Mouse (Mus musculus): Measurements from ENCODE around the gene Eva1b.
A peak's percentile ranks its signal among the peaks of the same experiment; 100 is the strongest.

Eva1b gene

DNA sequence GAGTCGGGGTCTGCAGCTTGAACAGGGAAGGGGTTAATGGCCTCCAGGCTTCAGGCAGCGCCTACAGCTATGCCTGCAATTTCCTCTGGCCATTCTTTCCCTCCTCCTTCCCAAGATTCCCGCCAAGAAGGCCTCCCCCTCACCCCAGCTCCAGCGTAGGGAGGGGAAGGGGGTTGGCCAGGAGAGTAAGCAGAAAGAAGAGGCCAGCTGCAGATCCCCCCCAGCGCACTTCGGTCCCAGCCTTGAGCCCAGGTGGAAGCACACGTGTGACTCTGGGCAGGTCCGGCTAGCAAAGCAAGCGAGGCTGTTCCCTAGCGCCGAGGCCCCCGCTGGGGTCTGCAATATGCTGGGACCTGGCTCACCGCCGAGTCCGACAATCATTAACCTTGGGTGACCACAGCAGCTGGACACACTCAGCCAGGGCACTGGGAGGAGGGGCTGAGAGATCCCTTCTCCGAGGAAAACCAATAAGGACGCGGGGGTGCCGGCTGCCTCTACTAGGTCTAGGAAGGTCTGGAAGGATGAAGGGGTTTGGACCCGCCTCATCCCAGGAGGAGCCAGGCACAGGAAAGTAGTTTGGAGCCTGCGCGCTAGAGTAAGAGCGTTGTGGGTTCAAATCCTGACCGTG, at the start of gene Eva1b:
Gene Eva1b, plus strand, starts transcription at position 212 of the 628 bp plus-strand sequence.
- DNase-seq (ENCODE audit: low spot score in 2 of 2): peak; percentile 29 to 56

DNA sequence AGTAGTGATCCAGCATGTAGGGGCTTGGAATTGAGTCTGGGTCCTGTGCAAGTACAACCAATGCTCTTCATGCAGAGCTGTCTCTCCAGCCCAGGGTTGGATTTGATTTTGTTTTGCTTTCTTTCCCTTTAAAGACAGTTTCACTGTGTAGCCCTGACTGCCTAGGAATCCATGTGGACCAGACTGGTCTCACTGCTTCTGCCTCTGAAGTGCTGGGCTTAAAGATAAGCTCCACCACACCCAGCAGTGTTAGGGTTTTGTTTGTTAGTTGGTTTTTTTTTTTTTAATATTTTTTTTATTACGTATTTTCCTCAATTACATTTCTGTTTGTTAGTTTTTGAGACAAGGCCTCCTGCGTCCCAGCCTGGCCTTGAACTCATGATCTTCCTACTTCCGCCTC, 48.2 kb upstream of the Eva1b start:
- no peak for DNase-seq (ENCODE audit: low spot score in 2 of 2)

DNA sequence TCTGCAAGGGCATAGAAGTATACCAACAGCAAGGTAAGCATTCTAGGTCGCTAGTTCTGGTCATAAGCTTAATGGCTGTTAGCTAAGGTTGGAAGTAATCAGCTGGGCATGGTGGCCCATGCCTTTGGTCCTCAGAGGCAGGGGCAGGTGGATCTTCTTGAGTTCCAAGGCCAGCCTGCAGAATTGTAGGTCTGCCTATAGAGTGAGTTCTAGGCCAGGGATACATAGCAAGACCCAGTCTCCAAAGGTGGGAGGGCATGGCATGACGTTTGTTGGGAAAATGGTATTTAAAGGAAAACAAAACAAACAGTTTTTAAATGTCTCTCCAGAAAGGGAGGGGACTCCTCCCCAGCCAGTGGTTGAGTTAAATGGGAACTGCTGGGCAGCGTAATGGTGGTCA, 46.8 kb upstream of the Eva1b start:
- DNase-seq (ENCODE audit: low spot score in 2 of 2): no peak

DNA sequence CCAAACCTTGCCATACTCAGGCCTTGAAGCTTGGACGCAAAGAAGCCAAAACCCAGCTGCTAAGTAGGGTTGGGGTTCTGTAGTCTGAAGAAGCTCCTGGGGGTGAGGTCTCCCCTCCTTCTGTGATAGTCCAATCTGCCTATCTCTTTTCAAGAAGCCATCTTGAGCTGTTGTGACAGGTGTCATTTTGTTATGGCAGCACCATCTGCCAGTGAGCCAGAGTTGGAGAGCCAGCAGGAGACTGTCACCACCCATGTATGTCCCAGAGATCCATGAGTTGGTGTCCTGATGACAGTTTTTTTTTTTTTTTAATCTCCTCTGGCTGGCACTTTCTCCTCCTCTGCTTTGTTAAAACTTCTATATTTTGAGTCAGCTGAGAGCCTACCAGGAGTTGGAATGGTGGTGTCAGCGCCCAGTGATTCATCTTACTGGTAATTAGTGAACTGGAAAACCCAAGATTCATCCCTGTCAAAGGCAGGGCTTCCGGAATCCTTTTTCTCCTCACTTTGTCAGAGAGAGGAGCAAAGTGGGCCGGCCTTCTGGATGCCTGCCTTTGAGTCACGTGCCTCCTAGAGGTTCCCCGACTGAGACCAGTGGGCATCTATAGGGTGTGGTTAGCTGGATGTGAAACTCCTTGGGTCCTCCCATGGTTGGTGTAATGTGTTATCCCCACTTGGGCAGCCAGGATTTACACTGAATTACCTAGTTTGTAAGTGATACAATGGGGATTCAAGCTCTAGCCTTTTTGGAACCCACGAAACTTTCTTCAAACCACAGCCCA, 45.3 kb upstream of the Eva1b start:
- peak in 1 of 2 experiments; percentile 39 for DNase-seq (ENCODE audit: low spot score in 2 of 2)

DNA sequence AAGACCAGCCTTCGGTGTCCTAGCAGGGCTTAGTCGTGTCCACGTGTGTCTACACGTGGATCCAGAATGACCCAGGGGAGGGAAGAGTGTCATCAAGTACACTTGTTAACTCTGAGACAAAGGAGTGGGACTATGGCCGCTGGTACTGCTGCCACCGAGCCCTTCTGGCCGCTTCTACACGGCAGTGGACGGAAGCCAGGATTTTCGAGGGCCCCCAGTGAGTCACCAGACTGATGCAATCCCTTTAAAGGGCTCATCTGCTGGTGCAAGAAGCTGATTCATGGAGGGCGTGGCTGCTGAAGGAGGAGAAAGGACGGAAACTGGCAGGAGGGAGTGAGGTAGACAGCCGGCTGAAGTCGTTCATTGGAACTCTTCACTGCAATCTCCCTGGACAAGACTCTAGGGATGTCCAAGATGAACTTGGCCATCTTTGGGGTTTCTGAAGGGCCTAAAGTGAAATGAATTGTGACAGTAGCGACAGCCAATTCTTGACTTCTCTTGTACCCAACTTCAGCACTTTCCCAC, 44.4 kb upstream of the Eva1b start:
- peak; percentile 88 to 93 for DNase-seq (ENCODE audit: low spot score in 2 of 2)

DNA sequence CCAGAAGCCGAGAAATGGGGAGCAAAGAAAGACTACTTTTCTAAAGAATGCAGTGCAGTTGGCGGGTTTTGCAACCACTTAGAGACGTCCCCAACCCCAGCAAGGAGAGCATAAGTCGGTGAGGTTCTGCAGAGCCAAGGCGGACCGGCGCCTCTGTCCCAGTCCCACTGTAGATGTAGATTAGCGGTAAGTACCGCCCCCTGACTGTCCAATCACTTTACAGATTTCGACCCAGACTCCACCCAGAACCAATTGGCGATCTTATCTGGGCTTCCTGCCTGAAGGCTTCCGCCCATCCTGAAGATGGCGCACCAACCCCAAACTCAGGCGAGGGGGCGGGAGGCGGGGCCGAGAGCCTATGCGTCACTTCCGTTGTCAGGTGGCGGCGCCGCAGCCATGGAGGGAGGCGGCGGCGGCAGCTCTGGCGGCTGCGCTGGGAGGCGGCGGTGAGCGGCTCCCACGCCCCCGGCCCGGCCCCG, 43.9 kb upstream of the Eva1b start, which contains the start of gene Stk40:
Gene Stk40, plus strand, starts transcription at position 368 of the 479 bp plus-strand sequence.
- DNase-seq (ENCODE audit: low spot score in 2 of 2): peak; percentile 91 to 95

DNA sequence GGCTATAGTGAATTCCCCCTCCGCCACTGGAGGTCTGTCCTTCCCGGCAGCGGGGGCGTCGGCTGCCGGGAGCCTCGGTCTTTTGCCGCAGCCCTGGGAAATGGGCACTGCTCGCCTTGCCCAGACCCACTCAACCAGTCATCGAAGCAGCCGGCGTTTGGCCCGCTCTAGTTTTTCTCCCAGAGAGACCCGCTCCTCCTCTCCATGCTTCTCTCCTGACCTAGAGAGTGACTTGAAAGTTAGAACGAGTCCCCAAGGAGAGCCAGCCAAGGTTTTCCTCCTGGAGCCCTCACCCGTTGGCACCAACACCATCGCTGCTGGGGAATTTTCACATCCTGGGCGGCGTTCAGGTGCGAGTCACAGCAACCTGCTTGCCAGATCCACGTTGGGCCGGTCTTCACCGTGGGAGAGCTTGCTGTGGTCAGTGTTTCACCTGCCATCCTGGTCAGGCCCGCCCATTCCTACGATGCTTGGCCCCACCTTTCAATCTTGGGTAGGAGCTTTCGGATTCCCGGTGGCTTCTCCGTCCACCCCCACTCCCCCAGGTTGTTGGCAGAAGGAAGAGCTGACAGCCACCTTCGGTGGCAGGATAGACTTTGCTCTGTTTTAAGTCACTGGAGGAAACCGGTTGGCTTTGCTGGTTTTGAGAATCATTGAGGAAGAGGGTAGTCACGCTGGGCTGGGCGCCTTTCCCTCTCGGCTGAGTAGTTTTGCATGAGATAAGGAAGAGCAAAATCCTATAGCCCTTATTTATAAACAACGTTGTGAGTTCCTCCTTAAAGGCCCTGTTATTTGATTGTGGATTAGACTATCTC, 43.1 kb upstream of the Eva1b start:
- DNase-seq (ENCODE audit: low spot score in 2 of 2): peak in 1 of 2 experiments; percentile 44

DNA sequence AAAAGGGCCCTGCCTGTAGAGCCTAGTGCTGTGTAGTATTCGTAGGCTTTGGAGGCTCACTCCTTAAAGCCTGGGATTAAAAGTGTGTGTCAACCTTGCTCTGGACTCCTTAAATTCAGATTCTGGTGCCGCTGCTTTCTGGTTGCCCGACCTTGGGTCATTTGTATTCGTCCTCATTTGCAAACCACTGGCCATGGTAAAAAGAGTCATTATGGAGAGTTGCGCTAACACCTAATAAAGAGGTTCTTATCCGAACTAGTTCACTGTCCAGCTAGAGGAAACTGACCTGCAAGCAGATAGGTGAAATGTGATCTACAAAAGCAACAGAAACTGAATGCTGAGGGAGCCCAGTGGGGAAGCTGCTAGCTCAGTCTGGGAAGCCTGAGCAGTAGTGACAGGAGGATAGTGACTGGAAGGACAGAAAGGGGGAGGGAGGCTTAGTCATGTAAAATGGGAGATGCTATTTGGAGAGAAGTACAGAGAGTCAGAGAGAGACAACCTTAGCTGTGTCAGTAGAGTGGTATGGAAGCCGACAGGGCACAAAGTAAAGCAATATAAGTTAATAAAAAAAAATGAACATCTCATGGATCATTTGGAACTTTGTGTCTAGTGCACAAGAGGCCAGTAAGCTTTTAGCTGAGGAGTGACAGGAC, 42.3 kb upstream of the Eva1b start:
- DNase-seq (ENCODE audit: low spot score in 2 of 2): no peak

DNA sequence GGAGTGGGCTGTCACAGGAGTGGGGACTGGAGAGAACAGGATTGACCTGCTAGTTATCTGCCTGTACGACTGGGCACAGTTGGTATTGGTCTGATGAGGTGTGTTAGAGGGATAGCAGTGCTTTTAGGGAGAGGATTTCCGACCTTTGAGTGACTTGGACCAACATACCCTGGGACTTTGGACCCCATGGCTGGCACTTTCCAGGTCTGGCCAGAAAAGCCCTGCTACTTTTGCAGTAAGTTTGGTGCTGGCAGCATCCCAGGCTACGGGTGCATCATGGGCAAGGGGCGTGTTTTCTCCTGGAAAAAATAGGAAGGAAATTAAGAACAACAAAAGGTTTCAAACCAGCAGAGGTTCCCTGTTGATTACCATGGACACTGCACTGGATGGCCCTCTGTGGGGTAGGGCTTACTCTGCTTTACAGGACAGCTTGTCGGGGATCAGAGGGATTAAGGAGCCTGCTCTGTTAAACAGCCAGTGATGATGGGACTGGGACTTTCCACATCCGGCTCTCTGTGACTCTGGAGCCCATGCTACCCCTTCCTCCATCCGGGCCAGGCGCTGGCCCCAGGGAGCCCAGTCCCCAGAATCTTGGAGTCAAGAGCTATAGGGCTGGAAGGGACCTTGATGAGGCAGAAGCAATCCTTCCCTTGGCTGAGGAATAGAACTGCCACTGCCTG, 39.3 kb upstream of the Eva1b start:
- no peak for DNase-seq (ENCODE audit: low spot score in 2 of 2)

DNA sequence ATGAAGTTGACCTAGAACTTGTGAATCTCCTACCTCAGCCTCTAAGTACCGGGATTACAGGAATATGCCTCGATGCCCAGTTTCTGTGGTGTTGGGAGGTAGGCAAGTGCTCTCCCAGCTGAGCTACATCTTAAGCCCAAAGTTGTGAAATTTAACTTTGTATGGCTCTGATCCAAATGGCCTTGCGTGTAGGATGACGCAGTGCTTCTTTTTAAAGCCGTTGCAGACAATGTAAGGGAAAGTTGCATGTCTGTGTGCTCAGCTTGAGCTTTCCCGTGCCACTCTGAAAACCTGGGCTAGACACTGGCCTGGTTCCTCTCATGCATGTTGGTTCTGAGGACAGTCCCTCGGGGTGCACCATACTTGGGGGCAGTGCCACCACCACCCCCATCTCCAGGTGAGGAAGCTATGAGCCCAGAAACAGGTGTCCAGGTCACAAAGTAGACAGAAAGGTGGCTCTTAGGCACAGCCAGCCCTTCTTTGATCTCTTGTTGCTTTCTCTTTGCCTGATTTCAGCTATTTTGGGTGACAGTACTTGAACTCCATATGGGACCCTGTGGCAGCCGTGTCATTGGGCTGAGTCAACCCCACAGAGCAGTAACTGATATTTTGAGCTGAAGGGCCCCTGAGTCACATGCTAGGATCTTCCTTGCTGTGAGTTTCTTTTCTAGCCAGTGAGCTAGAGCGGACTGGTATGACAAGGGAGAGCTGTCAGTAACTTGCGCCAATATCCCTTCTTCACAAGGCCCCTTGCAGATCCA, 37.8 kb upstream of the Eva1b start:
- no peak for DNase-seq (ENCODE audit: low spot score in 2 of 2)

DNA sequence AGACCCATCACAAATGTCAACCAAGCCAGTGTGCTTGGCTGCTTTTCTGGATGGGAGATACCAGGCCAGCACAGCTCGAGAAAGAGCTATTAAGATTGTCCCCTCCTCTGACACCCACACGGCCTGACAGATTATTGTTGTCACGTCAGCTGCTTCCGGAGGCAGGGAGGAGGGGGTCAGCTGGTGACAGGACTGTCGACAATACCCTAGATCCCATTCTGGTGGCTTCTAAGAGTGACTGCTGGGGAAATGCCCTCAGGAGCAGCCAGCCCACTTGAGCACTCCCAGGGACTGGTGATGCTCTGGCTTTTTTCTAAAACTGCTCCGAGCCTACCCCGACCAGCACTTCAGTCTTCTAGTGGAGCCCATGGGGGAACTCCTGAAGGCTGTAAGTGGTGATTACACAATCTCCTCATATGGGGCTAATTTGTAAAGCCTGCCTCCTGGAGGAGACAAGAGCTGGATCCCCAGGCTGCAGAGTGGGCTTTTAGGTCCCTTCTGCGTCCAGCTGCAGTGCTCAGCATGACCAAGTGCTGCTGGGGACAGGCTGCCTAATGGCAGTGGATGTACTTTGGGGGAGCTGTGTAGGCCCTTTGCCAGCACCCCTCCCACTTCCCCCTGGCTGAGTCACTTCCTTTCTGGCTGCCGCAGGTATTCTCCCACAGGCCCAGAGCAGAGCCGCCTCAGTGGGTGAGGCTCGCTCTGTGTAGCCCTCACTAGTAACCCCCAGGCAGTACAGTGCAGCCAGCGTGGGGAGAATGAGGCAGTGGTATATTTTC, 37.0 kb upstream of the Eva1b start:
- peak; percentile 88 to 89 for DNase-seq (ENCODE audit: low spot score in 2 of 2)

DNA sequence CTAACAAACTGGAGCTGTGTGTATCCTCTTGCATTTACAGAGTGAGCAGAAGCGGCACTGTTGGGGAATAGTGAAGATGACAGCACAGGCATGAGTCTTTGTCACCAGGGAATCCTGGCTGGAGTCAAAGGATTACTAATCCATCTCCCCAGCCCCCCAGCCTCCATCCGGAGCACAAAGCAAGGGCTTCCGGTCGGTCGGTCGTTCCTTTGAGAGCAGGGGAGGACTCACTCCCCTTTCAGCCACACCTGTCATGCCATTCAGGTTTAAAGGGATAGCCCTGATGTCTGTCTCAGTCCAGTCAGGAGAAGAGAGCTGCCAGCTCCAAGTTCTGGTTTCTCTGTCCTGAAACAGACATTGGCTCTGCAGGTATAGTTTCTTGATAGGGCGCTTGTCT, 36.4 kb upstream of the Eva1b start:
- no peak for DNase-seq (ENCODE audit: low spot score in 2 of 2)

DNA sequence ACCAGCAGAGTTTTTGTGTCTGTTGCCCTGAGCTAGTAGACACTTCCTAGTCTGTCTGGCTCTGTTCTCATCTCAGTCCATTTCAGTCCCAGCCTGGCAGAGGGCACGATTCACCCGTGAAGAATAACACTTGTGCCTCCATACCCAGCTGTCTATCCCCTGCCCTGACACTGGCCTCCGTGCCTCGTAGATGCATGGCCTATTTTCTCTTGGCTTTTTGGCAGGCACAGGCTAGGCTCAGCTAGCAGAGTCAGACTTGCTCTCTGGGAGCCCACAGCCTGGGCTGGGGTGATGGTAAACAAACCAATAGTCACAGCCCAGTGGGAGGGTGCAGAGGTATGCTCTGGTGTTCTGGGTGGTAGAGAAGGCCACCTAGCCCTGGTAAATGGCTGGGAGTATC, 34.3 kb upstream of the Eva1b start:
- DNase-seq (ENCODE audit: low spot score in 2 of 2): no peak

DNA sequence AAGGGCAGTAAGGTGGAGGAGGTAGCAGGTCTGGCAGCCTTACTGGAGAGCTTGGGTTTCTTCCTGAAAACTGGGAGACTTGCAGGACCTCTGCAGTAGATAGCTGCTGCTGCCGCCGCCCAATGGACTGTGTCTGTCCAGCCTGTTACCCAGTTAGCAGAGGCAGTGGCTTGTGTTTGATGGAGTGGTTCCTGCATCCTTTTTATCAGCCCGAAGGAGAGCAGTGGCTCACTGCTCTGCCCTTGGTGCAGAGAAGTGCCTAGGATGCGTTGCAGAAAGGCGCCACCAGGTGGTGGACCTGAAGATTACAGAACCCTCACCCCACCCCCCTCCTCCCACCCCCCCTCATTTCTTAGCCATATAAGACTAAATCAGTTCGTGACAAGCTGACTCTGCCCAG, 33.6 kb upstream of the Eva1b start:
- DNase-seq (ENCODE audit: low spot score in 2 of 2): peak in 1 of 2 experiments; percentile 50

DNA sequence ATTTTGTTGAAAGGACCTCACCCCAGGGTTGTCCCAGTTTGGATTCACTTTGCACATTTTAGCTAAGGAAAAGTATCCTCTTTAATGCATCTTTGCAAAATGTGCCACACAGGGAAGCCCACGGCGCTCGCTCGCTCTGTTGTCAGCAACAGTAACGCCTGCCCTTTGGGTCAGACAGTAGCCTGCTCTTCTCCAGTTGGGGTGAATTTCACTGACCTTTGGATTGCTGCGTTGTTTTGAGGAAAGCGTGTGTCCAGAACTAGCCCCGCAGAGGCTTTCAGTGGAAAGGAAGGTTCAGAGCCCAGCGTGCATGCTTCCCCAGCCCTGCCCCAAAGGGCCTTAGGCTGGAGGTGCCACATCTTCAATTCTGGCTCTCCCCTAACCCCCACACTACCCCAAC, 32.1 kb upstream of the Eva1b start:
- DNase-seq (ENCODE audit: low spot score in 2 of 2): no peak

DNA sequence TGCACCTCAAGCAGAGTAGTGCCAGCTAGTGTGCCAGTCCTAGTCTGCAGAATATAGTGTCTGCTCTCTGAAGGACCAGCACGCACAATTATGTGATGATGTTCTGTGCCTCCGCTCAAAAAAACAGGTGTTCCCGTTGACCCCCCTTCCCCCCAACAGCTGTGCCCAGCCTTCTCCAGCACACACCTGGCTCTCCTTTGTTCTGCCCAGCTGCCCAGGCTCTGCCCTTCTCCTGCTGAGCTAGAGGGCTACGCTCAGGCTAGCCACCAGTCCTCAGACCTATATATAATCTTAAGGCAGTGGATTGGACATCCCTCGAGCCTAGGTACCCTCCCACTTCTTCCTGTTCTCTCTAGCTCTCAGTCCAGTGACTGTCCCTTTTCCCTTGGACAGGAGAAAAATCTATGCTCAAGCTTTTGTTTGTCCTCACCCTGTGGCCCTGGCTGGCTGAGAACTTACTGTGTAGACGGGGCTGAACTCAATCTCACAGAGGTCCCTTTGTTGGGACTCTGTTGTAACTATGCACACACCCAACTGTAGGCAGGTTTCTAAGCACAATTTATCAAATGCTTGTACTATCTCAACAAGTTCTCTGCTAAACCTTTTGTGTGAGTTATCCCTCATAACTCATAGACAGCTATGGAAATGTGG, 31.5 kb upstream of the Eva1b start:
- no peak for DNase-seq (ENCODE audit: low spot score in 2 of 2)

DNA sequence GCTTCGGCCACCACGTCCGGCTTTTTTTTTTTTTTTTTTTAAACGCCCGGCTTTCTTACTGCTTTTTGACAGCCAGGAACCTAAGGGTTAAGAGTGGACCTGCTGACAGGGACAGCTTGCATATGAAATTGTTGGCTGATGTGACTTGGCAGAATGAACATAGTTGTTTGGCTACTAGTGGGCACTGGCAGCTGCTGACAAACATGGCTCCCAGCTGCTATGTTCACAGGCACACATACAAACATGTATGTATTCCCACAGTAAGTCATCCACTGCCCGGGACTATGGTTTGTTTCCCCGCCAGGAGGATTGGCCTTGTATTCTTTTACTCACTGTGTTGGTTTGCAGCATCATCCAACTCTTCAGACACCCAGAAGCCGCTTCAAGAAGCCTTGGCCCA, 30.4 kb upstream of the Eva1b start:
- DNase-seq (ENCODE audit: low spot score in 2 of 2): no peak

DNA sequence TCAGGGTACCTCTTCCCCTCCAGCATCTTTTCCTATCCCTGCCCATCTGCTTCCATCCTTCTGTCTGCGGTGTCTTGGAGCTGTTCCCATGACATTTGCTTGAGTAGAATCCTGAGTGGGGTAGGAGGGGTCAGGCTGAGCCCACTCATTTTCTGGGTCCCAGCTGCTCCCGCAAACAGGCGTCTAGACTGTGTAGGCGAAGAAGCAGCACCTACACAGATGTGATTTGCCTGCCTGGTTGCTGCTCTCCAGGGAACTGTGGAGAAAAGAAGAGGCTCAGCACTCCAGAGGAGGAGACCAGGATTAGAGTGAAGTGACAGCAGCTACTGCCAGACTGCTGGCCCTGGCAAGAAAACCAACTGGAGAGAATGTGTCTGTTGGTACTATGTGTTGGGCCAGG, 28.9 kb upstream of the Eva1b start:
- DNase-seq (ENCODE audit: low spot score in 2 of 2): no peak

DNA sequence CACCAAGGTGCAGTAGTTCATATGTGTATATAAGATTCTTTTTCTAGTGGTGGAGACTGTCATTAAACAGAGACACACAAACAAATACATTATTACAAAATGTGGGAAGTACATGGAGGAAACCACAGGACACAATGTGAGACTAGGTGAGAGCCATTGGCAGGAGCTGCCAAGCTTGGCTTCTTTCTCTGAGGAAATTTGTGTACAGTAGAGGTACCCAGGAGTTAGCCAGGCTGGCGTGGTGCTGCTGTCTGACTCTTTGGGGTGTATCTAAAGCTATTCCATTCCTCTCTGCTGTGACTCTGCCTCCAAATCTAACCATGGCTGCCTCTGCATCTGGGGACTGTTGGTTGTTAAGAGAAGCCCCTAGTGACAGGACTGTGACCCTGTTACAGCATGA, 28.5 kb upstream of the Eva1b start:
- DNase-seq (ENCODE audit: low spot score in 2 of 2): no peak

All from urinary bladder, postnatal 36 days (tissue).